Mouse (Mus musculus) heart, embryonic 12.5 days (tissue): Measurements from ENCODE around the gene Hhipl2. TPM values are rescaled to one million over a fixed set of nuclear protein-coding genes. Genes with fewer than 3 reads are reported as not detected.

Experiments
- ATAC-seq: fragments of 200-750 bp; cut with Nextera tagmentation; 2 replicates; pipeline ENCODE4 v1.8.0; 2017; ENCODE audit warnings: moderate TSS enrichment, moderate library complexity; ENCODE audit not compliant: insufficient number of reproducible peaks, low FRiP score
- H3K27ac ChIP-seq: fragments of 300-500 bp; sonication (generic); 2 replicates; pipeline ENCODE4 v1.5.1; 2016; ENCODE audit warnings: mild to moderate bottlenecking, moderate library complexity; ENCODE audit not compliant: poor library complexity, severe bottlenecking
- H3K27me3 ChIP-seq: fragments of 300-500 bp; sonication (generic); replicated peaks from 2 replicates; pipeline ENCODE4 v1.6.1; 2016; ENCODE audit warnings: mild to moderate bottlenecking, moderate library complexity
- H3K36me3 ChIP-seq: fragments of 300-500 bp; sonication (generic); 2 replicates; pipeline ENCODE4 v1.6.1; 2016; ENCODE audit warnings: mild to moderate bottlenecking, moderate library complexity
- H3K4me1 ChIP-seq: fragments of 300-500 bp; sonication (generic); replicated peaks from 2 replicates; pipeline ENCODE4 v1.6.1; 2016; ENCODE audit warnings: mild to moderate bottlenecking
- H3K4me2 ChIP-seq: fragments of 300-500 bp; sonication (generic); 2 replicates; pipeline ENCODE4 v1.6.1; 2016; ENCODE audit warnings: mild to moderate bottlenecking, moderate library complexity
- H3K4me3 ChIP-seq: fragments of 300-500 bp; sonication (generic); 2 replicates; pipeline ENCODE4 v1.5.1; 2016; ENCODE audit warnings: mild to moderate bottlenecking
- H3K9ac ChIP-seq: fragments of 300-500 bp; sonication (generic); 2 replicates; pipeline ENCODE4 v1.6.1; 2016; ENCODE audit warnings: mild to moderate bottlenecking, moderate library complexity
- H3K9me3 ChIP-seq: fragments of 300-500 bp; sonication (generic); replicated peaks from 2 replicates; pipeline ENCODE4 v1.6.1; 2016; ENCODE audit warnings: mild to moderate bottlenecking, moderate library complexity
- WGBS: fragments of 180-500 bp; shearing (Covaris S2); methylation state at CpG from one replicate; pipeline ENCODE4 v1.1.7; 2016; 5-methylcytosine and 5-hydroxymethylcytosine counted together
- polyA plus RNA-seq: library from polyadenylated mRNA; unstranded; fragments of >200 nt; fragmentation: Nextera tagmentation; extraction: Ambion mirVana; gene quantifications from 2 replicates; pipeline ENCODE4 v1.2.1, GENCODE M21; 2016

Gene Hhipl2
- polyA plus RNA-seq, 1 experiment from 2014 or later, result 0.43 TPM

DNA sequence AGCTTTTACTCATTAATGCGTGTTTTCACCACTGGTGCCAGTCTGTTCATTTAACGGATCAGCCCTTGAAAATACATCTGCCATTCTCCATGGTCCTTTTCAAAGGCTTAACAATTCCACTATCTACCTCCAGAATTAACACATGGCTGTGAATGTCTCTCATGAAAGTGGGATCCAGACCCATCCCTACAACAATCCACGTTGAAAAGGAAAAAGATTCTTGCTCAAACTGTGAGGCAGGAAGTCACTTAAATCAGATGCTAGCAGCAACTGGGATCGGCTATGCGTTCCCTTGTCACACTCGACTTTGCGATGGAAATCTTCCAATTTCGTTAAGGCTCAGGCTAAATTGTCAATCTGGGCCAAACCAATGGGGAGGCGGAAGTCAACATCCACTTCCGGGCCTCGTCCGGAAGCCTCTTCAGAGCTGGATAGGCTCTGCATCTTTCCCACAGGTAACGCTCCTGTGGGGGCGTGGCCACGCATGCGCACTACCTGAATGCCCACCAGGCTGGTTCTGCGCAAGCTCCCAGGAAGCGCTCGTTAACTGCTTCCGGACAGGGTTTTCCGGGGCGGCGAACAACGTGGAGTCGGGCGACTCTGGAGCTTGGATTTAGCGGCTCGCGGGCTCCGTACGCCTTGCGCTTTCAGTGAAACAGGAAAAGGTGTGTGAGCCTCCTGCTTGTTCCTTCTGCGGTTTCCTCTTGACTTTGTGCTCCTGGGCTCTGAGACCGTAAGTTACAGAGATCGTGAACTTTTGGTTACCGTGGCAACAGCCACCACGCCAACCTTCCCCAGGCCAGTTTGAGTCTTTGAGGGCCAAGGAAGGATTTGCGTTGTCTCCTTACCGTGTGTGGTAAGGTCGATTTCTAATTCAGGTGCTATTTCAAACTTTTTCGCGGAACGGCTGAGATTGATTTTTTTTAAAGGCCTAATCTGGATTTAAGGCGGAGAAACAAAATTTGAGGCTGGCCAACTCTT, 29.3 kb upstream of the Hhipl2 start, which contains the start of gene Taf1a:
Gene Taf1a (plus strand): TSS at position 556 of the 981 bp plus-strand sequence.
- peaks cover 6% of the 10 kb centered on the region for H3K4me1 ChIP-seq
- peaks cover 9% of the 10 kb centered on the region for H3K36me3 ChIP-seq
- H3K9me3 ChIP-seq, result no peaks in the 10 kb centered on the region
- peak within 1 kb of the TSS; percentile 17; the same call in 1 of the 2 replicates for H3K27ac ChIP-seq
- WGBS, result 6% methylated on average over 44 of the region's 44 CpGs
- peak within 1 kb of the TSS; percentile 74 for H3K4me3 ChIP-seq
- peak within 1 kb of the TSS; percentile 76 for H3K9ac ChIP-seq
- peak; percentile 98 for ATAC-seq
- H3K27me3 ChIP-seq, result peaks cover 14% of the 10 kb centered on the region
- H3K4me2 ChIP-seq, result peak within 1 kb of the TSS; percentile 92

DNA sequence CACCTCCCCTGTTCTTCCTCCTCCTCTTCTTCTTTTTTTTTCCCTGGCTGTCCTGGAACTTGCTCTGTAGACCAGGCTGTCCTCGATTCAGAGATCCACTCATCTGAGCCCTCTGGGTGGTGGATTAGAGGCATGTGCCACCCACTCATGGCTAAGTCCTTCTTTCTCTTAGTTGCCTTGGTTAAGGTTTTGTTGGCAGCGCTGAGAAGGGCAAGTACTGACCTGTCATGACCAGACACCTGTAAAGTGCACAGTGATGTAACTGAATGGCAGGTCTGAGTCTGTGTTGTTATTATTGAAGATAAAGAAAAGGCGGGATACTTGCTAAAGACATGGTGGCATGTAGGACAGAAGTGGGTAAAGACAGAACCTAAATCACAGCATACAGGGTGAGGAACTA, 14.6 kb upstream of the Hhipl2 start:
- Histone ChIP-seq H3K4me1 (no peaks in the 10 kb centered on the region), H3K27ac (no peak overlapping the region), H3K36me3 (peaks cover 68% of the 10 kb centered on the region), H3K4me3 (no peak overlapping the region), H3K9ac (no peak overlapping the region), H3K4me2 (no peak overlapping the region), H3K27me3 (no peaks in the 10 kb centered on the region), H3K9me3 (no peaks in the 10 kb centered on the region)
- no peak for ATAC-seq
- 87% methylated on average over 3 of the region's 3 CpGs for WGBS

DNA sequence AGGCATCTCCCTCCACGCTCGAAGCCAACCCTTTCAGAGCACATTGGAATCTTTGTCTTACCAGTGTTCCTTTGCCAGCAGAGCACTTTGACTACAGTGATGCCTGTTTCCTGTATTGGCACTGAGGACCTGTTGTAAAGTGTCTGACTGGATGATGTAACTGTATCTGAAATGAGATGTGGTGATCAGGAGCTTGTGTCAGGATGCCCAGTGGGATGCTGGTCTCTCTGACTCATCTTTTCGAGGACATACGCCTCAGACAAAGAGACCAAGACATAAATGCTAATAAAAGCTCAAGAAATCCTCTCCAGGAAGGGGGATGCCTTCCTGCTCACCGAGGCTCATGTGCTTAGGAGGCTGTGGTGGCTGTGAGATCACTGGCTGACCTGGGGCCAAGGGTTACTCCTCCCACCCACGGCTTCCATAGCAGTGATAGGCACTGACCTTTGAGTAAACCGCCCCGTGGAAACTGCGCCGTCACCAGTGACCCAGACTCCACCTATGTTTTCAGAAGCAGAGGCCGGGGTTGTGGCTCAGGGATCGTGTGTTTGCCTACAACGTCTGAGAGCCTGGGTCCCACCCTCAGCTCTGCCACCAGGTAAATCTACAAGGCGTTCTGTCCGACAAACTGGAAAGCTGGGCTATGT, 3.8 kb upstream of the Hhipl2 start:
- Histone ChIP-seq H3K4me1 (no peaks in the 10 kb centered on the region), H3K9ac (no peak overlapping the region), H3K4me3 (no peak overlapping the region), H3K27ac (no peak overlapping the region), H3K4me2 (no peak overlapping the region), H3K36me3 (peaks cover 31% of the 10 kb centered on the region), H3K9me3 (0 out of 2 replicates have a peak, but pooled peaks cover 3% of the 10 kb centered on the region), H3K27me3 (no peaks in the 10 kb centered on the region)
- no peak for ATAC-seq
- 81% methylated on average over 15 of the region's 15 CpGs for WGBS

DNA sequence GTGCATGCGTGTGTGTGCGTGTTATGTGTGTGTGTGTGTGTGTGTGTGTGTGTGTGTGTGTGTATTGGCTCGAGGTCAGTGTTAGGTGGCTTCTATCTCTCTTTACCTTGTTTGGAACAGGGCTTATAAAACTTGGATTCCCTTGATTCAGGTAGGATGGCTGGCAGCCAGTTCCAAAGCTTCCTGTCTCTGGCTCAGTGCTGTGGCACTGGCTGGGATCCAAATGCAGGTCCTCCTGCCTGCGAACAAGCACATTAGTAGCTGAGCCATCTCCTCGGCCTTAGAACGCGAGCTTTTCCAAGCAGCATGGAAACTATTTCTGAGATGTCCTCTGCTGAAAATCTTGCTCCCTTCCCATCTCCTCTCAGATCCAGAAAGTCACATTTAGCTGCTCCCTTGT, 1.7 kb downstream of the Hhipl2 start:
- WGBS, result 75% methylated on average over 7 of the region's 7 CpGs
- Histone ChIP-seq H3K9ac (no peak overlapping the region), H3K27me3 (no peaks in the 10 kb centered on the region), H3K4me3 (no peak overlapping the region), H3K36me3 (no peaks in the 10 kb centered on the region), H3K9me3 (peaks cover 14% of the 10 kb centered on the region; the same call in 1 of the 2 replicates), H3K27ac (no peak overlapping the region), H3K4me1 (no peaks in the 10 kb centered on the region), H3K4me2 (no peak overlapping the region)
- no peak for ATAC-seq

DNA sequence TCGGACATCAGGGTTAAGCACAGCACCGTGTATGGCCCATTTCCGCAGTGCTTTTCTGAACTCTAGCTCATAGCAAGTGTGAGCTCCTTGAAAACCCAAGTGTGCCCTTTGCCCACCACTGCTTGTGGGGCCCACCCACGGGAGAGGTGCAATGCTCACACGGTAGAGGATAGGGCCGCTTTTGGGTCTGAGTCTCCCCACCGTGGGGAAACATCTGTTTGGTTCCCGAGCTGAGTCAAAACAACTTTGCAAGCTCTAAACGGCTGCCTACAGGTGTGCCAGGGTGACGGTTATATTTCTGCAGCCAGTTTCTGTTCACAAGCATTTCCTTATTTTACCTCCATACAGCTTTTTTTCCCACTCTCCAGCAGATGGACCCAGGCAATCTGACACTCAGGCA, 2.3 kb downstream of the Hhipl2 start:
- WGBS, result 87% methylated on average over 10 of the region's 10 CpGs
- no peak for ATAC-seq
- Histone ChIP-seq H3K4me3 (no peak overlapping the region), H3K9ac (no peak overlapping the region), H3K4me1 (no peaks in the 10 kb centered on the region), H3K36me3 (no peaks in the 10 kb centered on the region), H3K27me3 (no peaks in the 10 kb centered on the region), H3K27ac (no peak overlapping the region), H3K4me2 (no peak overlapping the region), H3K9me3 (peaks cover 11% of the 10 kb centered on the region; the same call in 1 of the 2 replicates)

DNA sequence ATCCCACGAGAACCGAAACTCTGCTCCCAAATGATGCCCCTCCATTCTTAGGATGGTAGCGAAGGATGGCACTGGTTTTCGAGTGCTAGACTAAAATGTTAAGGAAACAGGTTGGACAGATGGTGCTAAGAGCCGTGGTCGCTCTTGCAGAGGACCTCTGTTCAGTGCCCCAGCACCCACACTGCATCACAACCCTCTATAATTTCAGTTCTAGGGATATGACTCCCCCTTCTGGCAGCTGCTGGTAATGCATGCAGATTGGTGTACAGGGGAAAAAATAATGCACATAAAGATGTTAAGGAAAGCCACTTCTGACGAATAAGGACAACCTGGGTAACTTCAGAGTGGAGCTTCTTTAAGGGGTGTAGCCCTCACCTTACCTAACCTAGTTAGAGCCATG, 6.1 kb downstream of the Hhipl2 start:
- H3K36me3 ChIP-seq, result no peaks in the 10 kb centered on the region
- WGBS, result 87% methylated on average over 7 of the region's 7 CpGs
- H3K9me3 ChIP-seq, result peaks cover 11% of the 10 kb centered on the region; the same call in 1 of the 2 replicates
- no peak for ATAC-seq
- H3K4me2 ChIP-seq, result no peak overlapping the region
- no peak overlapping the region for H3K27ac ChIP-seq
- no peaks in the 10 kb centered on the region for H3K4me1 ChIP-seq
- H3K27me3 ChIP-seq, result no peaks in the 10 kb centered on the region
- no peak overlapping the region for H3K9ac ChIP-seq
- no peak overlapping the region for H3K4me3 ChIP-seq

DNA sequence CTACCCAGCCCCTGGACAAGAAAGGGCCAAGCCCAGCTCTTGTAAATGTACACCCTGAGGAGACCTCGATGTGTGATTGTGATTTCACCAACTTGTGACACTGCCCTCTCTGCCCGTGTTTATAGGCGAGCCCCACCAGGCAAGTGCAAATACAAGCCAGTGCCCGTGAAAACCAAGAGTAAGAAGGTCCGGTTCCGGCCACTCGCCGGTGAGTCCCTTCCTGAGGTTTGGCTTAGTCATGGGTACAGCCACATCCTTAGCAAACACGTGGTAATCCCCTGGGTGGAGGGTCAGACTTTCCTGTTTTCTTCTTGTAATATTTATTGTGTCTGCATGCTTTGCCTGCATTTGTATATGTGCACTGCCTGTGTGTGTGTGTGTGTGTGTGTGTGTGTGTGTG, 16.9 kb downstream of the Hhipl2 start:
- no peaks in the 10 kb centered on the region for H3K36me3 ChIP-seq
- 84% methylated on average over 9 of the region's 9 CpGs for WGBS
- 0 out of 2 replicates have a peak, but pooled peaks cover 3% of the 10 kb centered on the region for H3K27me3 ChIP-seq
- no peak overlapping the region for H3K4me3 ChIP-seq
- H3K27ac ChIP-seq, result no peak overlapping the region
- H3K9me3 ChIP-seq, result no peaks in the 10 kb centered on the region
- no peak overlapping the region for H3K4me2 ChIP-seq
- peaks cover 5% of the 10 kb centered on the region; the same call in 1 of the 2 replicates for H3K4me1 ChIP-seq
- ATAC-seq, result no peak
- H3K9ac ChIP-seq, result no peak overlapping the region

DNA sequence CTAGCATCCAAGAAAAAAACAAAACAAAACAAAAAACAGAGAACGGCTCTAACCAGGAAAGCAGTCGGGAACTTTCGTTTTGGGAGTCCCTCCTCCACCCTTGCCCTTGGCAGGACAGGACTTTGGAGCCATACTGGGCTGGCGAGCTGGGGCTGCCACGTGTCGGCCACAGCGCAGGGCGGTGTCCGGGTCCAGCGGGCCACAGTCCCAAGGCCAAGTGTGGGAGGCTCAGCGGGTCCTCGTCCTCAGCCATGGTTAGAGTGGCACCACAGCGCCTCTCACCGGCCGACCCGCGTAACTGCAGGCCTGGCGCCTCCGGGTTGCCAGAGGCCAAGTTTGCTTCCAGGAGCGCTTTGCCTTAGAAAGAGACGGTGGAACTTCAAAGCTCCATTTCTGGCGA, 21.0 kb downstream of the Hhipl2 start:
- Histone ChIP-seq H3K4me3 (peak overlapping the region; percentile 33), H3K9ac (peak overlapping the region; percentile 34; the same call in 1 of the 2 replicates), H3K36me3 (no peaks in the 10 kb centered on the region), H3K4me2 (peak overlapping the region; percentile 58), H3K27me3 (0 out of 2 replicates have a peak, but pooled peaks cover 6% of the 10 kb centered on the region), H3K9me3 (peaks cover 6% of the 10 kb centered on the region; the same call in 1 of the 2 replicates), H3K4me1 (peaks cover 6% of the 10 kb centered on the region), H3K27ac (no peak overlapping the region)
- peak; percentile 63; the same call in 1 of the 2 replicates for ATAC-seq
- 20% methylated on average over 22 of the region's 22 CpGs for WGBS

DNA sequence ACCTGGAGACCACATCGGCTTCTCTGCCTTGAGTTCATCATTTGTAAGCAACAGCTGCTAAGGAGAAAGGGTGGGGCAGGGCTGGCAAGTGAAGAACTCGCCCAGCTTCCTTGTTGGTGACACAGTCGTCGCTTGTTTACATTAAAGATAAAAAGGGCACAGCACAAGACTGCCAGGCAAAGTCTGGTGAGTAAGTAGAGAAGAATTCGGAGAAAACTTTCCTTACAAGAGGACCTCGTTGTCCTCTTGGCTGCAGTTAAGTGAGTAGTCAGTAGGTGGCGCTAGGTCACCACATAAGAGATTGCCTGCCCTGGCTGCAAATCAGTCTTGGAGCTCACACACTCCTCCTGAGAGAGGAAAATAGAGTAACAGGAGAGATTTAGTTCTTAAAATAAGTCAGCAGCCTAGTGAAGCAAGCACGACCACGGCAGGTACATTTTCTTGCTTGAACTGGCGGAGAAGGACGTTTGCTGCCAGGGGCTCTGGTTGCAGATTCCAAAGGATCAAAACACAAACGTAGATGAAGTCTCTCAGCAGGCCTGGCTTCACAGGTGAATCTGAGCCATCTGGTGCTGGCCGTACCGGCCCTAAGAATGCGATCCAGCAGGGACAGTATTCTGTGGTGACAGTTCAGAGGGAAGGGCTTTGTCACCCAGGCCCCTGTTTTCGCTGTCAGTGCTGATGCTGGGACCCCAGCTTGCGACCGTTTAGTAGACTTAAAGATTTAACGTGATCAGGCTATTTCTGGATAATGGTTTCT, 24.2 kb downstream of the Hhipl2 start:
- 19% methylated on average over 19 of the region's 19 CpGs for WGBS
- Histone ChIP-seq H3K4me2 (peak overlapping the region; percentile 44), H3K27me3 (peaks cover 10% of the 10 kb centered on the region; the same call in 1 of the 2 replicates), H3K27ac (no peak overlapping the region), H3K36me3 (no peaks in the 10 kb centered on the region), H3K9me3 (peaks cover 6% of the 10 kb centered on the region; the same call in 1 of the 2 replicates), H3K9ac (no peak overlapping the region), H3K4me1 (peaks cover 6% of the 10 kb centered on the region), H3K4me3 (no peak overlapping the region; the same call in 1 of the 2 replicates)
- ATAC-seq, result no peak

DNA sequence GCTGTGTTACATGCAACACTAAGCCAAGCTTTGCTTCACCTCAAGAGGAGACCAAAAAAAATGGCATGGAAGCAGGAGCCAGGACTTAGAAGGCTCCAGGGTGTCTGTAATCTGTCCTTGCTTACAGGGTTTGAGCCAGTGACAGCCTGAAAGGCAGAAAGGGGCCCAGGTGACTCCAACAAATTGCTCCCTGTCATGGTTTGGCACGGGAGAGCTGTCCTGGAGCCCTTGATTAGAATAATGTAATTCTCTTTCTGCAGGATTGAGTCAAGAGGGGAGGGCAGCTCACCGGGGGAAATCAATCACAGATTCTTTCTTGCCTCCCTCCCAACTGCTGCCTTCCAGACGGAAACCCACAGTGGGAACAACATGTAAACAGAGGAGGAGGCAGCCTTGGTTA, 35.1 kb downstream of the Hhipl2 start:
- H3K4me2 ChIP-seq, result no peak overlapping the region
- peaks cover 10% of the 10 kb centered on the region; the same call in 1 of the 2 replicates for H3K4me1 ChIP-seq
- peaks cover 7% of the 10 kb centered on the region; the same call in 1 of the 2 replicates for H3K9me3 ChIP-seq
- no peak overlapping the region for H3K4me3 ChIP-seq
- ATAC-seq, result no peak
- H3K27ac ChIP-seq, result no peak overlapping the region
- 24% methylated on average over 3 of the region's 3 CpGs for WGBS
- H3K9ac ChIP-seq, result no peak overlapping the region
- no peaks in the 10 kb centered on the region for H3K27me3 ChIP-seq
- no peaks in the 10 kb centered on the region for H3K36me3 ChIP-seq
